Mouse (Mus musculus): ENCODE measurements around the gene Ppp6r3.

DNA sequence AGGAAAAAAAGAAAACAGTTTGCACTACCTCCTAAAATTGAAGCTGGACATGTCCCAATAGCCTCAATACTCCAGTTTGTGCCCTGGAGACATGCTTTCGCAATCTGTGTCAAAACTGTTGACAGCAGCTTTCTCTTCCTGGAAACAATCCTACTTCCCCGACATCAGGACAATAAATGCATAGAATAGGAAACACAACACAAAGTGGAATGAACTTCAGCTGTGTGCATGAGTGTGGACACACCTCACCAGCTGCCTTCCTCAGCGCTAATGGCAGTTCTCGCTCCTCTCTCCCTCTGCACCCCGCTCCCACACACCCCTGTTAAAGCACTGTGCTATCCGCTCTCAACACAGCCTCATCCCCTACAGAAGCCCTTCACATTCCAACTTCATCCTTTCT, 12.8 kb downstream of the Ppp6r3 start:
- TF ChIP-seq CTCF (IDR thresholded peaks at IDR 0.05; ENCODE audit: borderline replicate concordance, control insufficient read depth, extremely low read depth, insufficient read depth, low read length, poor library complexity), result no peak
- no peak for TF ChIP-seq POLR2A (IDR thresholded peaks at IDR 0.05; ENCODE audit: control insufficient read depth, extremely low read depth, insufficient read depth, low read length, poor library complexity)

All from thymus, adult 2 months (tissue).